Comparison of ENCODE assay signal across 8 mouse cellular contexts in genomic region chr17:30005451-30005941, GRCm38 (mm10). TPM values are rescaled to one million over a fixed set of nuclear protein-coding genes. Genes with fewer than 3 reads are reported as not detected.
A peak's percentile ranks its signal among the peaks of the same experiment; 100 is the strongest.
DNase-seq lines count a peak whose midpoint lies in the region; ATAC-seq and TF ChIP-seq lines count a peak whose summit lies in the region.

No protein-coding gene starts in this region.

- H3K27me3 ChIP-seq in intestine, postnatal 0 days (replicated peaks; ENCODE audit: control insufficient read depth, insufficient read depth, low read length) = no peaks in the 10 kb centered on the region
- no peaks in the 10 kb centered on the region for H3K27me3 ChIP-seq in neural tube, embryonic 12.5 days (replicated peaks)

- H3K9ac ChIP-seq in intestine, postnatal 0 days (ENCODE audit: low read depth, low read length) = peak overlapping the region; percentile 97
- peak overlapping the region; percentile 99 for H3K9ac ChIP-seq in neural tube, embryonic 12.5 days

- H3K4me2 ChIP-seq in intestine, postnatal 0 days (replicated peaks; ENCODE audit: low read depth) = peak overlapping the region; percentile 71
- H3K4me2 ChIP-seq in neural tube, embryonic 12.5 days (replicated peaks) = peak overlapping the region; percentile 77

- no peaks in the 10 kb centered on the region for H3K9me3 ChIP-seq in intestine, postnatal 0 days (ENCODE audit: control insufficient read depth)
- no peaks in the 10 kb centered on the region for H3K9me3 ChIP-seq in neural tube, embryonic 12.5 days

- intact Hi-C loops in left cerebral cortex, postnatal 4 days (cut with DNase I) = loop anchor here (10.0 kb wide), 1 partner anchor 111 kb away; no protein-coding TSS in a partner anchor
- intact Hi-C loops in left cerebral cortex, postnatal 36 days (cut with DNase I) = no loop called here

- DNase-seq in left cerebral cortex, postnatal 4 days = peak; percentile 32
- DNase-seq in left cerebral cortex, postnatal 36 days (ENCODE audit: low spot score in 2 of 2) = no peak
- peak; percentile 63 for DNase-seq in cerebellum, adult 9-10 months
- DNase-seq in lung, adult 2 months = peak; percentile 52
- DNase-seq in urinary bladder, postnatal 25 days (ENCODE audit: low spot score) = peak; percentile 35

- no peak for TF ChIP-seq POLR2A in lung, adult 2 months (IDR thresholded peaks at IDR 0.05; ENCODE audit: borderline replicate concordance, extremely low read depth, low read depth, low read length)

- ATAC-seq in granulocyte monocyte progenitor cell, adult 5-6 weeks (replicated peaks; ENCODE audit: poor library complexity, severe bottlenecking) = peak; percentile 34
- ATAC-seq in intestine, postnatal 0 days = no peak
- peak; percentile 48 for ATAC-seq in neural tube, embryonic 12.5 days (ENCODE audit: low FRiP score, low read depth)

- H3K4me3 ChIP-seq in intestine, postnatal 0 days (ENCODE audit: low read depth, low read length) = peak overlapping the region; percentile 99
- H3K4me3 ChIP-seq in lung, adult 2 months (replicated peaks; ENCODE audit: extremely low read depth, low read depth, low read length) = peak overlapping the region; percentile 92
- H3K4me3 ChIP-seq in neural tube, embryonic 12.5 days = peak overlapping the region; percentile 98

- peaks cover 20% of the 10 kb centered on the region for H3K4me1 ChIP-seq in intestine, postnatal 0 days (replicated peaks; ENCODE audit: control insufficient read depth, insufficient read depth, low read length)
- peaks cover 28% of the 10 kb centered on the region for H3K4me1 ChIP-seq in lung, adult 2 months (ENCODE audit: control insufficient read depth, insufficient read depth, low read length)
- peaks cover 36% of the 10 kb centered on the region for H3K4me1 ChIP-seq in neural tube, embryonic 12.5 days

- TF ChIP-seq CTCF in intestine, postnatal 0 days (IDR thresholded peaks at IDR 0.05; ENCODE audit: low read depth) = no peak
- TF ChIP-seq CTCF in lung, adult 2 months (IDR thresholded peaks at IDR 0.05; ENCODE audit: insufficient read depth, low read length) = no peak

- H3K36me3 ChIP-seq in intestine, postnatal 0 days (ENCODE audit: control insufficient read depth, insufficient read depth) = no peaks in the 10 kb centered on the region
- H3K36me3 ChIP-seq in neural tube, embryonic 12.5 days = no peaks in the 10 kb centered on the region

- WGBS in intestine, postnatal 0 days = 0% methylated on average over 18 of the region's 19 CpGs
- under 1% methylated on average over 18 of the region's 19 CpGs for WGBS in lung, adult 2 months
- WGBS in neural tube, embryonic 12.5 days = under 1% methylated on average over 19 of the region's 19 CpGs

- peak overlapping the region; percentile 98 for H3K27ac ChIP-seq in intestine, postnatal 0 days (ENCODE audit: low read depth, low read length)
- H3K27ac ChIP-seq in neural tube, embryonic 12.5 days = peak overlapping the region; percentile 99

RNA-seq across cellular contexts. Expression of gene Zfand3, which starts 1.0 kb away (rescaled TPM):
- 100 to 1,000 TPM in 1 of 2 experiments, 10 to 100 TPM in 1; 95.4 to 103 TPM for total RNA-seq in left cerebral cortex, postnatal 4 days (2021)
- total RNA-seq in left cerebral cortex, postnatal 36 days (2021) = 100 to 1,000 TPM; 107 to 120 TPM
- total RNA-seq in granulocyte monocyte progenitor cell, adult 5-6 weeks (2014; fragmentation: Nextera tagmentation) = 6.7 and 19.3 TPM in 2 replicates
- total RNA-seq in granulocyte monocyte progenitor cell, adult 5-6 weeks (2017) = 9.1 and 22.3 TPM in 2 replicates
- 38.0 and 40.5 TPM in 2 replicates for polyA plus RNA-seq in intestine, postnatal 0 days (2015; fragmentation: Nextera tagmentation; extraction: Ambion mirVana)
- 93.6 and 122 TPM in 2 replicates for polyA plus RNA-seq in lung, adult 2 months (2012; rRNA removed)
- polyA plus RNA-seq in neural tube, embryonic 12.5 days (2016; fragmentation: Nextera tagmentation; extraction: Ambion mirVana) = 88.4 and 94.2 TPM in 2 replicates

RNA-seq across cellular contexts. Expression of gene Mdga1, which starts 35.6 kb away (rescaled TPM):
- 10 to 100 TPM; 85.6 to 92.9 TPM for total RNA-seq in left cerebral cortex, postnatal 4 days (2021)
- total RNA-seq in left cerebral cortex, postnatal 36 days (2021) = 10 to 100 TPM; 21.1 to 37.0 TPM
- total RNA-seq in granulocyte monocyte progenitor cell, adult 5-6 weeks (2014; fragmentation: Nextera tagmentation) = 14.8 and 15.7 TPM in 2 replicates
- 4.0 and 7.8 TPM in 2 replicates for total RNA-seq in granulocyte monocyte progenitor cell, adult 5-6 weeks (2017)
- 0.63 and 0.73 TPM in 2 replicates for polyA plus RNA-seq in intestine, postnatal 0 days (2015; fragmentation: Nextera tagmentation; extraction: Ambion mirVana)
- polyA plus RNA-seq in lung, adult 2 months (2012; rRNA removed) = 3.9 and 4.4 TPM in 2 replicates
- polyA plus RNA-seq in neural tube, embryonic 12.5 days (2016; fragmentation: Nextera tagmentation; extraction: Ambion mirVana) = 7.0 and 8.4 TPM in 2 replicates

Comparison
In these comparisons a context has a peak if more than half of its experiments do, and no peak if none do; other contexts are left out.
1. DNase-seq: peak in left cerebral cortex, postnatal 4 days (single experiment), cerebellum, adult 9-10 months (single experiment), lung, adult 2 months (single experiment) and urinary bladder, postnatal 25 days (single experiment); none in left cerebral cortex, postnatal 36 days (0 of 2).
2. RNA of gene Zfand3, which starts 1.0 kb away (total RNA-seq): 107 to 120 TPM in left cerebral cortex, postnatal 36 days and 95.4 to 103 TPM in left cerebral cortex, postnatal 4 days; 6.7 to 22.3 TPM in granulocyte monocyte progenitor cell, adult 5-6 weeks; every median in the first group is over 4 times any median in the second.
3. Peak in every context shown above with its lines, with median percentiles within 50 percentile points of each other: H3K4me3 ChIP-seq.